Comparison of ENCODE assay signal across 18 mouse cellular contexts in genomic region chr17:50408581-50408980, GRCm38 (mm10).
DNase-seq lines count a peak whose midpoint lies in the region; ATAC-seq and TF ChIP-seq lines count a peak whose summit lies in the region.
"Had no signal": no experiment of that assay in that cellular context is flagged by ENCODE, and none has a peak within 500 bp of the region (broad histone marks: within the 10 kb centered on the region; RNA-seq: fewer than 3 reads in every experiment).

No protein-coding gene starts in this region.

- no peak for ATAC-seq in lung, postnatal 0 days
- ATAC-seq in intestine, embryonic 16.5 days, result no peak
- ATAC-seq: CD4-positive, CD25-positive, alpha-beta regulatory T cell, adult 4 months; inflammation-experienced regulatory T-cells, adult 6 months had no signal

- peak overlapping the region; percentile 88 for H3K27ac ChIP-seq in left cerebral cortex, adult 2 months
- no peak overlapping the region for H3K27ac ChIP-seq in lung, postnatal 0 days (ENCODE audit: low read length)
- H3K27ac ChIP-seq in intestine, embryonic 16.5 days (ENCODE audit: low read length), result no peak overlapping the region
- H3K27ac ChIP-seq: embryonic facial prominence, embryonic 12.5 days; heart, embryonic 13.5 days; kidney, postnatal 0 days; limb, embryonic 15.5 days had no signal

- WGBS in lung, postnatal 0 days, result 77% methylated on average over 10 of the region's 10 CpGs
- 87% methylated on average over 10 of the region's 10 CpGs for WGBS in intestine, embryonic 16.5 days

- no peaks in the 10 kb centered on the region for H3K9me3 ChIP-seq in lung, postnatal 0 days (ENCODE audit: low read length)
- no peaks in the 10 kb centered on the region for H3K9me3 ChIP-seq in intestine, embryonic 16.5 days (ENCODE audit: control insufficient read depth, low read length)
- H3K9me3 ChIP-seq: embryonic facial prominence, embryonic 12.5 days; heart, embryonic 13.5 days; limb, embryonic 15.5 days had no signal

- intact Hi-C loops in left cerebral cortex, adult 2 months (cut with DNase I), result loop anchor here (1.0 to 5.0 kb wide), 8 partner anchors 16 to 355 kb away; partner anchors contain the start of genes Dazl and Plcl2

- H3K4me2 ChIP-seq in lung, postnatal 0 days (replicated peaks; ENCODE audit: low read depth, low read length), result no peak overlapping the region
- H3K4me2 ChIP-seq in intestine, embryonic 16.5 days (ENCODE audit: low read depth, low read length), result no peak overlapping the region
- H3K4me2 ChIP-seq: embryonic facial prominence, embryonic 12.5 days; heart, embryonic 13.5 days; limb, embryonic 15.5 days; lung, embryonic 14.5 days had no signal

- no peak for TF ChIP-seq EP300 in lung, postnatal 0 days (IDR thresholded peaks at IDR 0.05)

- no peaks in the 10 kb centered on the region for H3K36me3 ChIP-seq in lung, postnatal 0 days (ENCODE audit: insufficient read depth, low read length)
- H3K36me3 ChIP-seq in intestine, embryonic 16.5 days (ENCODE audit: control insufficient read depth, insufficient read depth, low read length), result no peaks in the 10 kb centered on the region
- H3K36me3 ChIP-seq: embryonic facial prominence, embryonic 12.5 days; heart, embryonic 13.5 days; limb, embryonic 15.5 days had no signal

- H3K4me1 ChIP-seq in lung, postnatal 0 days (ENCODE audit: insufficient read depth, low read depth, low read length), result no peaks in the 10 kb centered on the region
- no peaks in the 10 kb centered on the region for H3K4me1 ChIP-seq in intestine, embryonic 16.5 days (ENCODE audit: control insufficient read depth, insufficient read depth, low read length)
- H3K4me1 ChIP-seq: heart, embryonic 13.5 days had no signal

- TF ChIP-seq CTCF in left cerebral cortex, adult 2 months (IDR thresholded peaks at IDR 0.05), result no peak
- no peak for TF ChIP-seq CTCF in lung, postnatal 0 days (IDR thresholded peaks at IDR 0.05)

- H3K4me3 ChIP-seq in left cerebral cortex, adult 2 months, result no peak overlapping the region
- no peak overlapping the region for H3K4me3 ChIP-seq in lung, postnatal 0 days (ENCODE audit: low read depth, low read length)
- H3K4me3 ChIP-seq in intestine, embryonic 16.5 days (ENCODE audit: low read length), result no peak overlapping the region
- H3K4me3 ChIP-seq: embryonic facial prominence, embryonic 12.5 days; heart, embryonic 13.5 days; limb, embryonic 15.5 days had no signal

- H3K9ac ChIP-seq in lung, postnatal 0 days (replicated peaks; ENCODE audit: low read depth), result no peak overlapping the region
- H3K9ac ChIP-seq in intestine, embryonic 16.5 days (ENCODE audit: low read depth, low read length), result no peak overlapping the region
- H3K9ac ChIP-seq: embryonic facial prominence, embryonic 12.5 days; heart, embryonic 13.5 days; limb, embryonic 15.5 days; lung, embryonic 14.5 days had no signal

- peak; percentile 72 to 73 for DNase-seq in right cerebral cortex, adult 2 months (ENCODE audit: low spot score in 2 of 2)
- no peak for DNase-seq in right cerebral cortex, postnatal 4 days
- peak; percentile 45 to 48 for DNase-seq in cerebellum, postnatal 14 days
- peak; percentile 34 to 71 for DNase-seq in left cerebral cortex, adult 2 months (ENCODE audit: extremely low spot score in 1 of 2, low spot score in 2 of 2)
- DNase-seq in embryo, embryonic 11 days, result no peak
- DNase-seq in lung, postnatal 0 days (ENCODE audit: low spot score), result no peak
- DNase-seq: adrenal gland, postnatal 10 days; layer of hippocampus, adult 9-11 months; lung, embryonic 14.5 days; midbrain, embryonic 14.5 days; thymus, adult 2 months had no signal

- H3K27me3 ChIP-seq in lung, postnatal 0 days (replicated peaks; ENCODE audit: insufficient read depth, low read length), result no peaks in the 10 kb centered on the region
- H3K27me3 ChIP-seq in intestine, embryonic 16.5 days (replicated peaks; ENCODE audit: control insufficient read depth, insufficient read depth, low read length), result no peaks in the 10 kb centered on the region
- H3K27me3 ChIP-seq: embryonic facial prominence, embryonic 12.5 days; heart, embryonic 13.5 days; limb, embryonic 15.5 days had no signal

Comparison
In these comparisons a context has a peak if more than half of its experiments do, and no peak if none do; other contexts are left out.
1. DNase-seq: peak in right cerebral cortex, adult 2 months (2 of 2), cerebellum, postnatal 14 days (2 of 2) and left cerebral cortex, adult 2 months (2 of 2); none in right cerebral cortex, postnatal 4 days (single experiment), embryo, embryonic 11 days (single experiment) and lung, postnatal 0 days (single experiment).